Mouse (Mus musculus) forebrain, embryonic 16.5 days (tissue): ENCODE results near the gene Picalm. TPM values are rescaled to one million over a fixed set of nuclear protein-coding genes. Genes with fewer than 3 reads are reported as not detected.

Source experiments
- ATAC-seq: fragments of 200-750 bp; cut with Nextera tagmentation; 2 replicates; pipeline ENCODE4 v1.8.0; 2017; ENCODE audit warnings: mild to moderate bottlenecking, moderate library complexity
- H3K27ac ChIP-seq: fragments of 300-500 bp; sonication (generic); 2 replicates; pipeline ENCODE4 v1.5.1; 2014; ENCODE audit warnings: low read length, control low read depth
- H3K27me3 ChIP-seq: fragments of 300-500 bp; sonication (generic); replicated peaks from 2 replicates; pipeline ENCODE4 v1.6.1; 2014; ENCODE audit warnings: low read length; ENCODE audit not compliant: control insufficient read depth, insufficient read depth
- H3K36me3 ChIP-seq: fragments of 300-500 bp; sonication (generic); 2 replicates; pipeline ENCODE4 v1.6.1; 2014; ENCODE audit not compliant: control insufficient read depth, insufficient read depth
- H3K4me1 ChIP-seq: fragments of 300-500 bp; sonication (generic); replicated peaks from 2 replicates; pipeline ENCODE4 v1.6.1; 2014; ENCODE audit warnings: low read length; ENCODE audit not compliant: control insufficient read depth, insufficient read depth
- H3K4me2 ChIP-seq: fragments of 300-500 bp; sonication (generic); 2 replicates; pipeline ENCODE4 v1.6.1; 2014; ENCODE audit warnings: mild to moderate bottlenecking, low read length, control low read depth
- H3K4me3 ChIP-seq: fragments of 300-500 bp; sonication (generic); replicated peaks from 2 replicates; pipeline ENCODE4 v1.5.1; 2014; ENCODE audit warnings: mild to moderate bottlenecking, low read length, control low read depth
- H3K9ac ChIP-seq: fragments of 300-500 bp; sonication (generic); replicated peaks from 2 replicates; pipeline ENCODE4 v1.6.1; 2014; ENCODE audit warnings: low read depth, low read length, control low read depth
- H3K9me3 ChIP-seq: fragments of 300-500 bp; sonication (generic); 2 replicates; pipeline ENCODE4 v1.6.1; 2016; ENCODE audit warnings: low read length; ENCODE audit not compliant: control insufficient read depth
- WGBS: fragments of 180-500 bp; shearing (Covaris S2); extraction: QIAGEN DNeasy Blood & Tissue Kit; methylation state at CpG from one replicate; pipeline ENCODE4 v1.1.7; 2014; 5-methylcytosine and 5-hydroxymethylcytosine counted together
- polyA plus RNA-seq: library from polyadenylated mRNA; unstranded; fragments of >200 nt; fragmentation: Nextera tagmentation; extraction: Ambion mirVana; gene quantifications from 2 replicates; pipeline ENCODE4 v1.2.1, GENCODE M21; 2015

The Picalm gene
- polyA plus RNA-seq, 1 experiment from 2014 or later: 51.2 TPM

DNA sequence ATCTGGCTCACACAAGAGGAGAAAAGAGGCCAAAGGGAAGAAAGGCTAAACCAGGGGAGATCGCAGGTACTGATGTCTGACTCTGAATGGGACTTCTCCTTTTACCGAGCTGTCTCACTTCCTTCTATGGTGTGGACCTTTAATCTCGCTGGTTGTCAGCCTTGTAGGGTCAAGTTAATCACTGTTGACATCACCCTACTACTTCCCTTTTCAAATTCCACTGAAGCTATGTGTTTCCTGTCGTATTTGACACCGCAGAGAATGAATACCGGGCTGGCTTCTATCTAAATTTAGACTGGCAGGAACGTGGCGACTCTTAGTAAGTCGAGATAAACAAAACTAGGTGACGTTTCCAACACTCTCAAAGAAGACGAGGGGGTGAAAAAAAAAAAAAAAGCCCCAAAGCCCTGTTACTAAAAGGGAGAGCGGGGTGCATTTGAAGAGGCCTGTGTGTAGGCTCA, 712 bp upstream of the Picalm start:
- Histone ChIP-seq H3K4me2 (peak overlapping the region; percentile 75), H3K4me1 (peaks cover 19% of the 10 kb centered on the region), H3K4me3 (peak overlapping the region; percentile 96), H3K27me3 (no peaks in the 10 kb centered on the region), H3K9me3 (no peaks in the 10 kb centered on the region), H3K27ac (peak overlapping the region; percentile 96), H3K36me3 (no peaks in the 10 kb centered on the region), H3K9ac (peak overlapping the region; percentile 97)
- under 1% methylated on average over 12 of the region's 12 CpGs for WGBS
- peak; percentile 4 for ATAC-seq

DNA sequence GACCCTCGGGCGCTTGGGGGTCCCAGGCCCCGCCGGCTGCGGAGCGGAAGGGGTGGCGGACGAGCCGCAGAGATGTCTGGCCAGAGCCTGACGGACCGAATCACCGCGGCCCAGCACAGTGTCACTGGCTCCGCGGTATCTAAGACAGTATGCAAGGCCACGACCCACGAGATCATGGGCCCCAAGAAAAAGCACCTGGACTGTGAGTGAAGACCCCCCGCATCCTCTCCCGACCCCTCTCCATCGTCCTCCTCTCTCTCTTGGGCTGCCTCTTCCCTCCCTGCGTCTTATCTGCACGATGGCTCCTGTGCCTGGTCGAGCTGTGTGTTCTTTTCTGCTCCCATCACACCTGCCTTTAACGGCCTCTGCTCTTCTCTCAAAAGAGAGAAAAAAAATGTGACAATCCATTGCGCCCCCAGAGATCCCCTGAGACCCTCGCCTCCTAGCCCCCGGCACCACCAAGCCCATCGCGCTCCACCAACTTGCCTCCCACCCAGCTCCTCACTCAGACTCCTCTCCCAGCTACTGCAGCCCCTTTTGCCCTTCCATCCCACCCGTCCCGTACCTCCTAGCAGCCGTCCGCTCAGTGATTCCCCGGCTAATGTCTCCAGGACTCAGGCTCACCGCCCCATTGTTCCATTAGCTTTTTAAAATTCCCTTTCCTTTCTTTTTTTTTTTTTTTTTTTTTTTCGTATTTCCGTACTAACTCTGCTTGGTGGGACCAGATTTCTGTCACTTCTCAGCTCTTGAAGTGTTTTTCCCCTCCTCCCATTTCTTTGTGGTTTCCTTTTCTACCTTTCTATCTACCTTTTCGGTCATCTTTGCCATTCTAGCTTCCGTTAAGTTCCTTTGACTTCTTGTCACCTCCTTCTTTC, 725 bp downstream of the Picalm start:
- Histone ChIP-seq H3K27me3 (no peaks in the 10 kb centered on the region), H3K36me3 (no peaks in the 10 kb centered on the region), H3K4me3 (peak overlapping the region; percentile 96), H3K9me3 (no peaks in the 10 kb centered on the region), H3K4me1 (peaks cover 19% of the 10 kb centered on the region), H3K4me2 (peak overlapping the region; percentile 89), H3K9ac (peak overlapping the region; percentile 97), H3K27ac (peak overlapping the region; percentile 96)
- 1% methylated on average over 34 of the region's 39 CpGs for WGBS
- peak; percentile 53 for ATAC-seq

DNA sequence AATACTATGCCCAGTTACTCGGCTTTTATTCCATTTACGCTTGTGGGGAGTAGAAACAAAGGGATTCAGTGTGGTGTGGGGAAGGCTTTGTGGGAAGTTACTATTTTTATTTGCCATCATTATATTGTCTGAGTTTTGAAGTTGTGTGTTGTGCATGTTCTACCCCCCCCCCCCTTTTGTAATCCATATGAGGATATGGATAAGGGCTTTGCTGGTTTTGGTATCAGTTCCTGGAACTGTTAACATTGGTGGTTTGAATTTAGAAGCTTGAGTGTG, 1.3 kb downstream of the Picalm start:
- Histone ChIP-seq H3K27ac (peak overlapping the region; percentile 96), H3K4me3 (peak overlapping the region; percentile 96), H3K9ac (peak overlapping the region; percentile 97), H3K4me2 (peak overlapping the region; percentile 89), H3K4me1 (peaks cover 19% of the 10 kb centered on the region), H3K27me3 (no peaks in the 10 kb centered on the region), H3K9me3 (no peaks in the 10 kb centered on the region), H3K36me3 (no peaks in the 10 kb centered on the region)
- 0% methylated on average over 2 of the region's 2 CpGs for WGBS
- ATAC-seq: no peak

GRCm38 (mm10) chr7:90131831-90132241, 1.8 kb downstream of the Picalm start:
- H3K4me1 ChIP-seq: peaks cover 19% of the 10 kb centered on the region
- H3K9me3 ChIP-seq: no peaks in the 10 kb centered on the region
- H3K27ac ChIP-seq: no peak overlapping the region
- peak overlapping the region; percentile 89 for H3K4me2 ChIP-seq
- H3K27me3 ChIP-seq: no peaks in the 10 kb centered on the region
- ATAC-seq: no peak
- WGBS: 9% methylated on average over 7 of the region's 7 CpGs
- H3K4me3 ChIP-seq: peak overlapping the region; percentile 96
- no peaks in the 10 kb centered on the region for H3K36me3 ChIP-seq
- H3K9ac ChIP-seq: peak overlapping the region; percentile 97

DNA sequence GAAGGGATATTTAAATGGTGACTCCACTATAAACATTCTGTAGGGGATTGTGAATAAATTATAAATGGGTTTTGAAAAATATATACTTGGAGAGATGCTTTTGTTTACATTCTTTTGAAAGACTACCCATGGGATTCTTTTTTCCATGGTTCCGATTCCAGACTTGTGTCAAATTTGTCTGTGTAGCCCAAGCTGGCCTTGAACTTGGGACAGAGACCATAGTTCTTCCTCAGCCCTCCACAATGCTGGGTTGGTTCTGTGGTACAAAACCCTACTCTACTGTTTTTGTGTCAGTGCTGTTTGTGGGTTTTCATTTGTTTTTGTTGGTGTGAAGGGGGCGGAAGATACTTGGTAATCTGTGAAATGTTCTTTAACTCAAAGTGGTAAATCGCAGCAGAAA, 2.3 kb downstream of the Picalm start:
- WGBS: 60% methylated on average over 3 of the region's 3 CpGs
- H3K36me3 ChIP-seq: no peaks in the 10 kb centered on the region
- H3K4me3 ChIP-seq: peak overlapping the region; percentile 96
- ATAC-seq: no peak
- H3K9ac ChIP-seq: peak overlapping the region; percentile 97
- no peak overlapping the region for H3K27ac ChIP-seq
- no peaks in the 10 kb centered on the region for H3K27me3 ChIP-seq
- H3K9me3 ChIP-seq: no peaks in the 10 kb centered on the region
- peaks cover 19% of the 10 kb centered on the region for H3K4me1 ChIP-seq
- peak overlapping the region; percentile 89 for H3K4me2 ChIP-seq

DNA sequence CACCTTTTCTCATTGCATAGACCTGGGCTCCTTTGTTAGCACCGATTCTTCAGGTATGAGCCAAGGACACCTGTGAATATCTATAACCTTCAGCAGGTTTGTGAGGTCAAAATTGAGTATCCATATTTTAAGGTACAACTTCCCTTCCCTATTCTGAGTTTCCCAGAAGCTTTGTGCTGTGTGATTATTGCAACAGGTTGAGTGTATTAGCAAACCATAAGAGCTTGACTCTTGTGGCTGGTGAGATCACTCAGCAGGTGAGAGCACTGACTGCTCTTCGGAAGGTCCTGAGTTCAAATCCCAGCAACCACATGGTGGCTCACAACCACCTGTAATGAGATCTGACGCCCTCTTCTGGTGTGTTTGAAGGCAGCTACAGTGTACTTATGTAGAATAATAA, 6.7 kb downstream of the Picalm start:
- 83% methylated on average over 3 of the region's 3 CpGs for WGBS
- no peaks in the 10 kb centered on the region for H3K9me3 ChIP-seq

GRCm38 (mm10) chr7:90138359-90138758, 8.3 kb downstream of the Picalm start:
- no peak for ATAC-seq
- Histone ChIP-seq H3K27ac (no peak overlapping the region), H3K9ac (no peak overlapping the region), H3K4me3 (no peak overlapping the region), H3K27me3 (no peaks in the 10 kb centered on the region), H3K9me3 (no peaks in the 10 kb centered on the region), H3K36me3 (no peaks in the 10 kb centered on the region), H3K4me2 (no peak overlapping the region), H3K4me1 (no peaks in the 10 kb centered on the region)
- 91% methylated on average over 4 of the region's 4 CpGs for WGBS

More for the DNA sequence above, 6.7 kb downstream of the Picalm start:
- Histone ChIP-seq H3K27me3 (no peaks in the 10 kb centered on the region), H3K4me2 (no peak overlapping the region), H3K9ac (no peak overlapping the region), H3K36me3 (no peaks in the 10 kb centered on the region), H3K27ac (no peak overlapping the region), H3K4me1 (peaks cover 8% of the 10 kb centered on the region), H3K4me3 (no peak overlapping the region)
- ATAC-seq: no peak

GRCm38 (mm10) chr7:90140290-90140689, 10.3 kb downstream of the Picalm start:
- no peak for ATAC-seq
- Histone ChIP-seq H3K27me3 (no peaks in the 10 kb centered on the region), H3K9ac (no peak overlapping the region), H3K27ac (no peak overlapping the region), H3K36me3 (no peaks in the 10 kb centered on the region), H3K4me2 (no peak overlapping the region), H3K4me3 (no peak overlapping the region), H3K4me1 (no peaks in the 10 kb centered on the region), H3K9me3 (no peaks in the 10 kb centered on the region)
- 83% methylated on average over 3 of the region's 3 CpGs for WGBS

- Histone ChIP-seq H3K4me2 (no peak overlapping the region), H3K4me3 (no peak overlapping the region), H3K36me3 (no peaks in the 10 kb centered on the region), H3K4me1 (peaks cover 7% of the 10 kb centered on the region), H3K9me3 (no peaks in the 10 kb centered on the region), H3K9ac (no peak overlapping the region), H3K27ac (no peak overlapping the region), H3K27me3 (no peaks in the 10 kb centered on the region)
- ATAC-seq: no peak
- 93% methylated on average over 2 of the region's 2 CpGs for WGBS
Measured at GRCm38 (mm10) chr7:90144275-90144674, 14.3 kb downstream of the Picalm start.
